Mouse (Mus musculus): ENCODE results near the gene Auh. TPM values are rescaled to one million over a fixed set of nuclear protein-coding genes. Genes with fewer than 3 reads are reported as not detected.

Auh gene
- polyA plus RNA-seq, 2 experiments = 33.8 to 34.0 TPM

GRCm38 (mm10) chr13:52800091-52800490 is 129.4 kb downstream of the Auh start:
- TF ChIP-seq POLR2A (IDR thresholded peaks at IDR 0.05; ENCODE audit: borderline replicate concordance, extremely low read depth, insufficient read depth, insufficient read length) = no peak
- Histone ChIP-seq H3K36me3 (ENCODE audit: control insufficient read depth, insufficient read depth, low read length) (no peaks in the 10 kb centered on the region), H3K4me3 (replicated peaks; ENCODE audit: low read length) (no peak overlapping the region), H3K27me3 (ENCODE audit: control insufficient read depth, insufficient read depth, low read length) (no peaks in the 10 kb centered on the region), H3K27ac (replicated peaks; ENCODE audit: low read depth, low read length) (no peak overlapping the region), H3K4me1 (ENCODE audit: control insufficient read depth, insufficient read depth, low read length) (0 out of 2 replicates have a peak, but pooled peaks cover 3% of the 10 kb centered on the region), H3K9ac (ENCODE audit: low read depth, low read length, severe bottlenecking) (no peak overlapping the region), H3K9me3 (ENCODE audit: control insufficient read depth, low read length) (no peaks in the 10 kb centered on the region), H3K4me2 (replicated peaks; ENCODE audit: low read depth, low read length, severe bottlenecking) (no peak overlapping the region)
- WGBS = 68% methylated on average over 2 of the region's 2 CpGs
- ATAC-seq (ENCODE audit: low FRiP score, low read depth) = no peak
- DNase-seq (ENCODE audit: low spot score) = no peak

DNA sequence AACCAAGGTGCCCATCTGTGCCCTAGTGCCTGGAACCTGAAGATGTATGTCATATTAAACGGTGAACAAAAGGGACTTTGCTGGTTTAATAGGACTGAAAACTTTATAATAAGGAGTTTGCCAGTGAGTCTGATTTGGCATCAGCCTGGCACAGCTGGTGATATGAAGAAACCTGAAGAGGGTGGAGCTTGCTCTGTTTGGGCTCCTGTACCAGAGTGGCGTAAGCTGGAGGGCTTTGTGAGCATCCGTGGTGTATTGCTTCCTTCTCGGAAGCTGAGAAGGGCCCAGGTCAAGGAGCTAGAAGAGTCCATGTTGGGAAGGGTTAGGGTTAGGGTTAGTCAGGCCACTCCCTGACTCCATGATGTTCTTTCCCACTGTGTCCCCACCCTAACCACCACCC is 135.2 kb downstream of the Auh start:
- no peak for TF ChIP-seq POLR2A (IDR thresholded peaks at IDR 0.05; ENCODE audit: borderline replicate concordance, extremely low read depth, insufficient read depth, insufficient read length)
- Histone ChIP-seq H3K9me3 (ENCODE audit: control insufficient read depth, low read length) (no peaks in the 10 kb centered on the region), H3K27me3 (ENCODE audit: control insufficient read depth, insufficient read depth, low read length) (no peaks in the 10 kb centered on the region), H3K27ac (replicated peaks; ENCODE audit: low read depth, low read length) (no peak overlapping the region), H3K4me2 (replicated peaks; ENCODE audit: low read depth, low read length, severe bottlenecking) (no peak overlapping the region), H3K4me1 (ENCODE audit: control insufficient read depth, insufficient read depth, low read length) (no peaks in the 10 kb centered on the region), H3K9ac (ENCODE audit: low read depth, low read length, severe bottlenecking) (no peak overlapping the region), H3K4me3 (replicated peaks; ENCODE audit: low read length) (no peak overlapping the region), H3K36me3 (ENCODE audit: control insufficient read depth, insufficient read depth, low read length) (no peaks in the 10 kb centered on the region)
- 88% methylated on average over 4 of the region's 4 CpGs for whole genome bisulfite sequencing
- ATAC-seq (ENCODE audit: low FRiP score, low read depth) (no peak), DNase-seq (ENCODE audit: low spot score) (no peak)

DNA sequence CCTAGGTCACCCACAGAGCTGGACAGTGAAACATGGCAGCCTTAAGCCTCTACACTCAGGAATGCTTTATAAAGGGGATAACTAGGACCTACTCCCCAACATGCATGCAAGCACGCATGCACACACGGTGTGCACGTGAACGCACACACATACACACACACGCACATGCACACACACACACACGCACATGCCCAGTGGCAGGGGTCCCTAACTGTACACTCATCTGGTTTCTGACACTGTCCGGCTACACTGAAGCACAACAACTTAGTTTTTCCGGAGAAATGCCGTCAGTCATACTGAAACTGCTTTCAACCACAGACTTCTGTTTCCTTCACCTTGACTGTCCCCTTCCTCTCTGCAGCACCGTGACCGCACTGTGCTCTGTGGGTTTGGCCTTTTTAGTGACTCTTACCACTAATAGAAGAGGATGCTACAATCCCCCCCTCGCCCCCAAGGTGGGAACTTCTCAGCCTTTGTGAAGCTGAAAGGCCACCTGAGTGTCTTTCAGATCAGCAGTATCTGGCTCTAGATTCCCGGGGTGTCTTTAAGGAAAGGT is 136.0 kb downstream of the Auh start:
- DNase-seq (ENCODE audit: low spot score) (no peak), ATAC-seq (ENCODE audit: low FRiP score, low read depth) (no peak)
- Histone ChIP-seq H3K4me1 (ENCODE audit: control insufficient read depth, insufficient read depth, low read length) (no peaks in the 10 kb centered on the region), H3K4me2 (replicated peaks; ENCODE audit: low read depth, low read length, severe bottlenecking) (no peak overlapping the region), H3K36me3 (ENCODE audit: control insufficient read depth, insufficient read depth, low read length) (no peaks in the 10 kb centered on the region), H3K9me3 (ENCODE audit: control insufficient read depth, low read length) (no peaks in the 10 kb centered on the region), H3K27me3 (ENCODE audit: control insufficient read depth, insufficient read depth, low read length) (no peaks in the 10 kb centered on the region), H3K27ac (replicated peaks; ENCODE audit: low read depth, low read length) (no peak overlapping the region), H3K4me3 (replicated peaks; ENCODE audit: low read length) (no peak overlapping the region), H3K9ac (ENCODE audit: low read depth, low read length, severe bottlenecking) (no peak overlapping the region)
- 87% methylated on average over 13 of the region's 13 CpGs for WGBS
- TF ChIP-seq POLR2A (IDR thresholded peaks at IDR 0.05; ENCODE audit: borderline replicate concordance, extremely low read depth, insufficient read depth, insufficient read length) = no peak

DNA sequence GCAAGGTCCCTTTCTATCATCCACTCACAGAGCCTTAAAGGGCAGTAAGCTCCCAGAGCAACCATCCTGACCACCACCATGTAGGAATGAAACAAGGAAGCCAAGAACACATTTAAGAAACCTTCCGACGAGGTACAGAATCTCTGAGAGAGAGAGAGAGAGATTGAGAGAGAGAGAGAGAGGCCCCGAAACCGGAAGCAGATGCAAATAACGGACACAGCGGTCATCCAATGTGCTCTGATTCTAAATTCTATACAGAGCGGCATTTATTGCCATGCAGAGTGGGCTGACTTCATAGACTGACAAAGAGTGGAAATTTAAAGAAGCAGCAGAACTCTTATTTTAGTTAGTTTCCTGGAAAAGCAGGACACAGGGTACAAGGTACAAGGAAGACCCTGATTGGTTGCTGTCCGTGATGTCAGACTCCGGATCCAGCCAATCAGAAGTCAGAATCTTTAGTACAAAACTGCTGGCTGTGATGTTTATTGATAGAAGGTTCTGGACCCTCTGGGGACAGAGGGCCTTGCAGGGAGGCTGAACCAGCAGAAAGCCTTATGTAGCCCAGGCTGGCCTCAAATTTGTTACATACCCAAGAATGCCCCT is 137.1 kb downstream of the Auh start:
- 91% methylated on average over 9 of the region's 9 CpGs for WGBS
- DNase-seq (ENCODE audit: low spot score) = no peak
- no peak for ATAC-seq (ENCODE audit: low FRiP score, low read depth)

GRCm38 (mm10) chr13:52790894-52791293 is 138.6 kb downstream of the Auh start:
- DNase-seq (ENCODE audit: low spot score) (no peak), ATAC-seq (ENCODE audit: low FRiP score, low read depth) (no peak)
- Histone ChIP-seq H3K4me2 (replicated peaks; ENCODE audit: low read depth, low read length, severe bottlenecking) (no peak overlapping the region), H3K27me3 (ENCODE audit: control insufficient read depth, insufficient read depth, low read length) (no peaks in the 10 kb centered on the region), H3K27ac (replicated peaks; ENCODE audit: low read depth, low read length) (no peak overlapping the region), H3K9ac (ENCODE audit: low read depth, low read length, severe bottlenecking) (no peak overlapping the region), H3K4me1 (ENCODE audit: control insufficient read depth, insufficient read depth, low read length) (no peaks in the 10 kb centered on the region), H3K36me3 (ENCODE audit: control insufficient read depth, insufficient read depth, low read length) (no peaks in the 10 kb centered on the region), H3K4me3 (replicated peaks; ENCODE audit: low read length) (no peak overlapping the region), H3K9me3 (ENCODE audit: control insufficient read depth, low read length) (no peaks in the 10 kb centered on the region)
- TF ChIP-seq POLR2A (IDR thresholded peaks at IDR 0.05; ENCODE audit: borderline replicate concordance, extremely low read depth, insufficient read depth, insufficient read length) = no peak
- 70% methylated on average over 5 of the region's 5 CpGs for WGBS

More for the DNA sequence above, 137.1 kb downstream of the Auh start:
- Histone ChIP-seq H3K9ac (ENCODE audit: low read depth, low read length, severe bottlenecking) (no peak overlapping the region), H3K9me3 (ENCODE audit: control insufficient read depth, low read length) (no peaks in the 10 kb centered on the region), H3K27ac (replicated peaks; ENCODE audit: low read depth, low read length) (no peak overlapping the region), H3K4me3 (replicated peaks; ENCODE audit: low read length) (no peak overlapping the region), H3K36me3 (ENCODE audit: control insufficient read depth, insufficient read depth, low read length) (no peaks in the 10 kb centered on the region), H3K4me2 (replicated peaks; ENCODE audit: low read depth, low read length, severe bottlenecking) (no peak overlapping the region), H3K27me3 (ENCODE audit: control insufficient read depth, insufficient read depth, low read length) (no peaks in the 10 kb centered on the region), H3K4me1 (ENCODE audit: control insufficient read depth, insufficient read depth, low read length) (no peaks in the 10 kb centered on the region)
- TF ChIP-seq POLR2A (IDR thresholded peaks at IDR 0.05; ENCODE audit: borderline replicate concordance, extremely low read depth, insufficient read depth, insufficient read length) = no peak

Other genes starting within 250 kb of the Auh start
- 8.2 and 9.2 TPM in 2 replicates for gene Nfil3, start 51.4 kb upstream of the Auh start, polyA plus RNA-seq (2012; rRNA removed)
- 26.8 and 29.5 TPM in 2 replicates for gene Nfil3, start 51.4 kb upstream of the Auh start, polyA plus RNA-seq (2014; fragmentation: Nextera tagmentation; extraction: Ambion mirVana)